Mouse (Mus musculus): ENCODE data around the gene Tead3.
A peak's percentile ranks its signal among the peaks of the same experiment; 100 is the strongest.

Gene Tead3

DNA sequence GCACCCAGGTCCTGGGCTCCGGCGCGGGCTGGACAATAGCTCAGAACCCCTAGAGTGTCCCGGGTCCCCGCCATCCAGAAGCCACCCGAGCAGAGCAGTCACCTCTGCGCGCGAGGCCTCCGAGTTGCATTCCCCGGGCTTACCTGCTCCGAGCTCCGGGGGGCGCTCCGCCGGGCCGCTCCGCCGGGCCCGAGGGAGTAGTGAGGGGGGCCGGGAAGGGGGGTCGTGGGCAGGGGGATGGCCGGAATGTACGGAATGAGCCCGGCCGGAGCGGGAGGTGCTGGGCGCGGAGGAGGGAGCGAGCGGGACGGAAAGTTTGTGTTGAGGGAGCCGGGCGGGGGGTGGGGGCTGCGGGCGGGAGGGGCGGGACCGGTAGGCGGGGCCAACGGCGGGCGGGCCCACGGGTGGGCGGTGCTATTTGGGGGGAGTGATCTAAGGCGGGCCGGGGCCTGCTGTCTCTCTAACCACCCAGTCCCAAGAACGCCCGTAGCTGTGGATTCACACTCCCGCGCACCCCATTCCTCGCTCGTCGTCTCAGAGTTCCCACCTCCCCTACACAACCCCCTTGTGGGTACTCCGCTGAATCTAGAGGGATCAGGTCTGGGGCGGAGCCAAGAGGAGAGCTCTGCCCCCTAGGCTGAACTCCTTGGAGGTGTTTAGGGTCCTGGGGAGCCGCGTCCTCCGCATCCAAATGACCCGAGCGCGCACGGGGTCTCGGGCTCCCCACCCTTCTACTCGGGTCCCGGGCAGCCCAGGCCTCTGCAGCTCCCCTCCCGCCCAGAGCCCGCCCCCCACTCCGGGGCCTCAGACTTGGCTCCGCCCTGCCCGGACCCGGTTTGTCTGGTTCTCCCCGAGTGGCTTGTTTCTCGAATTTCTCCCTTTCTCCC is at the start of gene Tead3:
Gene Tead3 (minus strand): TSS at position 352 of the 887 bp plus-strand sequence.
- DNase-seq (ENCODE audit: extremely low spot score, low read depth, low spot score): no peak

DNA sequence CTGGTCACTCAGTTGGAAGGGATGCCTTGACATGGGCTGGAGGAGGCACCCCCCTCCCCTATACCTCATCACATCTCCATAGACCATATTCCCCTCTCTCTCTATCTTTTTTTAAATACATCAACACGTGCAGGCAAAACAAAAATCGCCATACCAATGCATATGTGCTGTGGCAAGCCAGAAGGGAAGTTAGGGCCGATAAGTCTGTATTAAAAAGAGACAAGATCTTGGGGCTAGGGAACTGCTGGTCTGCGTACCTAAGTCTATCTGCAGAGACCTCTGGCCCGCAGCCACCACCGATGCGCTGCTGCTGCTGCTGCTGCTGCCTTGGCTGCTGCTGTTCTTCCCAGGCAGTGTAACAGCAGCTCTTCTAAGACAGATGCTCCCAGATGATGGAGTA is 44.4 kb upstream of the Tead3 start:
- DNase-seq (ENCODE audit: extremely low spot score, low read depth, low spot score): no peak

DNA sequence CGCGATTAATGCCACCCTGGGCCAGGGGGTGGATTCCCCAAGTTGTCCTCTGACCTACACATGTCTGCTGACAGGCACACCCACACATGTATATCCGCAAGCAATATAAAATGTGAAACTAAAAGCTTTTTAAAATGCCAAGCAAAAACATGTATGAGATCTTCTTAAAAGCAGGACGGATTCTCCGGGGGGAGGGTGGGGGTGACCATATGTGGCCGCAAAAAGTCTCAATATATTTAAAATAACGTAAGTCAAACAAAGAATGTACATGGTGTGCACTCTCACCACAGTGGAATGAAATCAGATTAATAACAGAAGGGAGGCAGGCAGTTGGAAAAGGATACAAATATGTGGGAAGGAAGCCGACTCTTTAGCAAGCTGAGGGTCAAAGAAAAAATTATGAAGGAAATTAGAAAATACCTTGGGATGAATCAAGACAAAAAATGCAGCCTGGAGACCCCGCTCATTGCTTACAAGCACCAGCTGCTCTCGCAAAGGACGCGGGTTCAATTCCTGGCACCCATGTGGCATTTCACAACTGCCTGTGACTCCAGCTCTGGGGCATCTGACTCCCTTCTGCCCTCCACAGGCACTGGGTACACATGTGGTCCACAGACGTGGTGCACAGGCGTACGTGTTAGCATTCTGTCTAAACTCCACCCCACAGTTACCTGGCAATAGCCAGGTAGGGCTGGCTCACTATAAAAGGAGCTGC is 43.6 kb upstream of the Tead3 start:
- DNase-seq (ENCODE audit: extremely low spot score, low read depth, low spot score): no peak

GRCm38 (mm10) chr17:28391568-28392432 is 41.2 kb upstream of the Tead3 start:
- no peak for DNase-seq (ENCODE audit: extremely low spot score, low read depth, low spot score)

DNA sequence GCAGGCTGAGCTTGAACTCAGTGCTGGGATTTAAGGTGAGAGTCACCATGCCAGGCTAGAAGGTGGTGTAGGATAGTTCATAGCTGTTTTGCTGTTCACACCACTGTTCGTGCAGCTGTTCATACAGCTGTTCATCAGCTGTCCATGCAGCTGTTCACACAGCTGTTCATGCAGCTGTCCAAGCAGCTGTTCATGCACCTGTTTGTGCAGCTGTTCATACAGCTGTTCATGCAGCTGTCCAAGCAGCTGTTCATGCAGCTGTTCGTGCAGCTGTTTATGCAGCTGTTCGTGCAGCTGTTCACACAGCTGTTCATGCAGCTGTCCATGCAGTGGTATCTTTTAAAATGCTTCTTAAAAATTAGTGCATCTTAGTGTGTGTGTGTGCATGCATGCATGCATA is 37.9 kb upstream of the Tead3 start:
- DNase-seq (ENCODE audit: extremely low spot score, low read depth, low spot score): no peak

- DNase-seq (ENCODE audit: extremely low spot score, low read depth, low spot score): peak; percentile 85
Observed at GRCm38 (mm10) chr17:28386150-28386905, 35.7 kb upstream of the Tead3 start.

DNA sequence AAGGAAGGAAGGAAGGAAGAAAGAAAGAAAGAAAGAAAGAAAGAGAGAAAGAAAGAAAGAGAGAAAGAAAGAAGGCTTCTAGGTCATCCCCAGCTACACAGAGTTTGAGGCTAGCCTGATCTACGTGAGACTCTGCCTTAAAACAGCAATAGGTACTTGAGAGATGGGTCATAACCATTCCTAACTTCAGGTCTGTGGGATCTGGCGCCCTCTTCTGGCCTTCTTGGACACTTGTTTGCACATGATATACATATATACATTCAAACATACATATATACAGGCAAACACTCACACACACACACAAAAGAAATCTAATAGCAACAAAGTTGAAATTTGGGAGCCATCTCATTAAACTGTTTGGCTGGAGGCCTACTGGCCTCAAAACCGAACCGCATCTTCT is 33.7 kb upstream of the Tead3 start:
- no peak for DNase-seq (ENCODE audit: extremely low spot score, low read depth, low spot score)

DNA sequence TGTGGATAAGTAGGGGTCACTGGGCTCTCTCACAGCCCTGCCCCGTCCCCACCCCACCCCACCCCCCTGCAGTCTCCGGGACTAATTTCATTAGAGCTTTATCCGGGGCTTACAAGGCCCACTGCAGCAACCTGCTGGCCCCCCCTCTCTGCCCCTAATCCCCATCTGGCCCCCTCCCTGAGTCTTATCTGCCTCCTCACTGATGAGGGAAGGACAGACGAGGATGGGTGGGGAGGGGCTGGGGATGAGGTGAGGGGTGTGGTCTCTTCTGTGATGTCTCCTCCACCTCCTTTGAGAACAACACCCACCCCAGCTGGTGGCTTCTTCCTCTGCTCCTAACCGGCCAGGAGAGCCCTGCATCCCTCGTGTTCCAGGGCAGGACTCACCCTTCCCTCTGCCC is 29.6 kb upstream of the Tead3 start:
- no peak for DNase-seq (ENCODE audit: extremely low spot score, low read depth, low spot score)

DNA sequence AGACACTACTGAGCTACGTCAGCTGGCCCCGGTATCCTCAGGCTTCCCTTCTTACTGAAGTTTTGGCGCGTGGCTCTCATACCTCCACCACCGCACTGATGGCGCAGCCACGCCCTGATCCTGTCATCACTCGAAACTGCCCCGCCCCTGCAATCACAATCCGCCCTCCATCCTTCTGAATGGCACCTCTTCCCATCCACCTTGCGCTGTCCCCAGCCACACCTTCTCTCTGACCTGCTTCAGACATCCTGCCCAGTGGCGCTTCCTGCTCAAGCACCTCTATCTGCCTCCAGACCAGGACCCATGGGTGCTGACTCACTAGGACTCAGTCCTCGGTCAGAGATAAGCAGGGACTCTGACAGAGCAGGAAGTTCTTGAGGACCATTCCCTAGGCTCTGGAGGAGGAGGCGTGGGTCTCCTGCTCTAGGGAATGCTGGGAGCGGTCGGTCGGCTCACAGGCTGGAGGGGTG is 25.0 kb upstream of the Tead3 start:
- DNase-seq (ENCODE audit: extremely low spot score, low read depth, low spot score): no peak

DNA sequence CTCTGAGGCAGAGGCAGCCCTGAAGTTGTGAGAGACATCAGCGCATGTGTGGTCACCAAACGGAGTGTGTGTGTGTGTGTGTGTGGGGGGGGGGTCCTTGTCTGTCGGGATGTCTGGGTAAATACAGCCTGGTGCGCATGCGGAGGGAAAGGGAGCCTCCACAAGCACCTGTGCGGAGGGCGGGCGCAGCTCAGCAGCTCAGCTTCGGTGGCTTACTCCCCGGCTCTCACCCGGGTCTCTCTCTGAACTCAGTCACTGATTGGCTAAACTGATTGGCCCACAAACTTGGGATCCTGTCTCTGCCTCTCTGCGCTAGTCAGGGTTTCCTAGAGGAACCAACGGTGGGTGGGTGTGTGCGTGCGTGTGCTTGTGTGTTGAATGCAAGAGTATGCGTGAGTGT is 23.9 kb upstream of the Tead3 start:
- DNase-seq (ENCODE audit: extremely low spot score, low read depth, low spot score): no peak

DNA sequence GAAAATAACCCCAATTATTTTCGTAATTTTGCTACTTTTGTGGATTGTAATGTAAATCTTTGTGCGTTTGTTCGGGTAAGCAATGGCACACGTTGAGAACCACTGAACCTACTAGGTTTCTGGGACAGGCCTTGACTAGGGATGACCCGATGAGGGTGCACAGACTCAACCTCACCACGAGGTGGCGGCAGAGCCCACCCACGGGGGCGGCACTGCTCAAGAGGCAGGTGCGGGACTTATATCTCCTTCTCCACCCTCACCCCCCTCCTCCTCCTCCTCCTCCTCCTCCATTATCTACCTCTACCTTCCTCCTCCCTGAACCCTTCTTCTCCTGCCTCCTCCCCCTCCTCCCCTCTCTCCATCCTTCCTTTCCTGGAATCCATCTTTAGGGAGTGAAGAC is 23.2 kb upstream of the Tead3 start:
- DNase-seq (ENCODE audit: extremely low spot score, low read depth, low spot score): no peak

GRCm38 (mm10) chr17:28371941-28372340 is 21.3 kb upstream of the Tead3 start:
- DNase-seq (ENCODE audit: extremely low spot score, low read depth, low spot score): no peak

- DNase-seq (ENCODE audit: extremely low spot score, low read depth, low spot score): no peak
Observed at GRCm38 (mm10) chr17:28371286-28371685, 20.7 kb upstream of the Tead3 start.

DNA sequence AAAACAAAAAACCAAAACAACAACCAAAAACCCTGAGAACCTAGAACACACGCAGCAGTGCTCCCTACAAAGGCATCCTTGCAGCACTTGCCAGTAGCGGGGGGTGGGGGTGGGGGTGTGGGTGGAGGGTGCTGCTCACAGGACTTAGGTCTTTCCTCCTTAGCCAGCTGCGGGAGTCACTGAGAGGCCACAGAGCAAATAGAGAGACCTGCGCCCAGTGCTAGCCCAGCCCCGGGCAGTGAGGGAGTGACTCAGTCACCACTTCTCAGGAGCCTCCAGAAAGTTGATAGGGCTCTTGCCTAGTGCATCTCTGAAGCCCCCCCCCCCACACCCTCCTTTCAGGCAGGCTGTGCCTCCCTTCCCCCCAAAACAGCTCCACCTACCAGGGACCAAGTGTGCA is 18.4 kb upstream of the Tead3 start:
- DNase-seq (ENCODE audit: extremely low spot score, low read depth, low spot score): no peak

DNA sequence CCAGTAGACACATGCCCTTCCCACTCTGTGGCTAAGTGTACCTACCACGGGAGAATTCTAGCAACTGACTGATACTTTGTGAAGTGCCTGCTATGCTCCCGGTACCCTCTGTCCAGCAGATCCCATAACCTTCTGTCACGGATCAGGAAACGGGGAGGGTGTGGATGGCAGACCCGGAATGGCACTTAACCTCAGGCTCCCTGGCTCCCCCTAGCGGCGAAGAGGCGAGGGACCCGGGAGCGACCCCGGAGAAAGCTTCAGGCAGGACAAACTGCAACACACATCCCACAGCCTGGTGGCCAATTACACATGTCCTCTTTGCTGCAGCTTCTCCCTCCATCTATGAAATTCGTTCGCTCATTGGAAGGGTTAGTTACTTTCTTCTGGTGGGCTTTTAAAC is 17.8 kb upstream of the Tead3 start:
- DNase-seq (ENCODE audit: extremely low spot score, low read depth, low spot score): no peak

DNA sequence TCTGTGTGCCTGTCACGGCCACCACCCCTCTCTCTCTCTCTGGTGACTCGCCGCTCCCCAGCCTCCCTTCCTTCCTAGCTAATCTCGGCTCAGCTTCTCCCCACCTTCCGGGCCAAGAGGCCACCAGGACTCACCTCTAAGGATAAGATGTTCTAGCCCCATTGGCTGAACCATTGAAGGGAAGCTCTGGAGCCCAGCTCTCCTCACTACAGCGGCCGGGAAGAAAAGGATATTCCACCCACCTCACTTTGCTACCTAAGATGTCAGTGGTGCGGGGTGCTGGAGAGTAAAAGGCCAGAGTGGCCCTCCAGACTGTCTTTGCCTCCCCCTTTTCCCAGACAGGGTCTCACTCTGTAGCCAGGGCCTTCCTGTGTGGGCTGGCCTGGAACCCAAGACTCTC is 14.5 kb upstream of the Tead3 start, which contains the start of gene Tulp1:
Gene Tulp1 (minus strand): TSS at position 101 of the 400 bp plus-strand sequence.
- DNase-seq (ENCODE audit: extremely low spot score, low read depth, low spot score): no peak

- DNase-seq (ENCODE audit: extremely low spot score, low read depth, low spot score): no peak
Observed at GRCm38 (mm10) chr17:28363507-28363906, 12.9 kb upstream of the Tead3 start.

DNA sequence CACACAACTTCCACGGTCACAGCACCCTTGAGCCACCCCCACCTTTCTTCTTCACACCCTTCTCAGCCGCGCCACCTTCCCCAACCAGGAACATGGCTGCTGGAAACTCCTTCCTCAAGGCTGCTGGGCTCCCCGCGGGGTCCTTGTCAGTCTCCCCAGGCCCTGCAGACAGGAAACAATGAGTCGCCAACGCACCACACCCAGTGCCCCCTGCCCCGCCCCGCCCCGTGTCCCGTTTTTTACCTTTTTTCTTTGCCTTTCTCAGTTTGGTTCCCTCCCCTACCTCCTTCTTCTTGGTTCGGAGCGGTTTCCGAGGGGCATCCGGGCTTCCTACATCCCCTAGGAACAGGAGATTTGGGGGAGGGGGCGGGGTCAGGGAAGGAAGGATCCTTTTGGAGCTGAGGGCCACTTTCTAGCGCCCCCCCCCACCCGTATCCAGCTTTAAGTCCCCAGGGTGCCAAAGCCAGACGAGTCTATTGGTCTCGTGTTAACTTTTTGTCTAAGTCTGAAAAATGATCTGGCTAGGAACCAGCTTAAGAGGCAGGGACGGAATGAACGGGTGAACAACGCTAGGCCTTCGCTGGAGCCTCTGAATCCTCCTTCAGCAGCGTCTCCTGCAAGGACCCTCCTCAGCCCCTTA is 12.2 kb upstream of the Tead3 start:
- DNase-seq (ENCODE audit: extremely low spot score, low read depth, low spot score): no peak

GRCm38 (mm10) chr17:28361921-28362652 is 11.5 kb upstream of the Tead3 start:
- no peak for DNase-seq (ENCODE audit: extremely low spot score, low read depth, low spot score)
